Mouse (Mus musculus) liver, embryonic 15.5 days (tissue): Measurements from ENCODE around the gene Fam71d. TPM values are rescaled to one million over a fixed set of nuclear protein-coding genes. Genes with fewer than 3 reads are reported as not detected.

Experiments used
- ATAC-seq: fragments of 200-750 bp; cut with Nextera tagmentation; 2 replicates; pipeline ENCODE4 v1.8.0; 2017; ENCODE audit warnings: moderate number of reproducible peaks, mild to moderate bottlenecking, moderate library complexity; ENCODE audit not compliant: insufficient read depth
- H3K27ac ChIP-seq: fragments of 300-500 bp; sonication (generic); replicated peaks from 2 replicates; pipeline ENCODE4 v1.5.1; 2015; ENCODE audit warnings: mild to moderate bottlenecking, inconsistent platforms
- H3K27me3 ChIP-seq: fragments of 300-500 bp; sonication (generic); 2 replicates; pipeline ENCODE4 v1.6.1; 2015; ENCODE audit warnings: mild to moderate bottlenecking, inconsistent platforms
- H3K36me3 ChIP-seq: fragments of 300-500 bp; sonication (generic); replicated peaks from 2 replicates; pipeline ENCODE4 v1.6.1; 2015; ENCODE audit warnings: moderate library complexity, mild to moderate bottlenecking, inconsistent platforms
- H3K4me1 ChIP-seq: fragments of 300-500 bp; sonication (generic); replicated peaks from 2 replicates; pipeline ENCODE4 v1.6.1; 2015; ENCODE audit warnings: inconsistent platforms
- H3K4me2 ChIP-seq: fragments of 300-500 bp; sonication (generic); 2 replicates; pipeline ENCODE4 v1.6.1; 2015; ENCODE audit warnings: moderate library complexity, mild to moderate bottlenecking, inconsistent platforms
- H3K4me3 ChIP-seq: fragments of 300-500 bp; sonication (generic); replicated peaks from 2 replicates; pipeline ENCODE4 v1.5.1; 2015; ENCODE audit warnings: mild to moderate bottlenecking, inconsistent platforms
- H3K9ac ChIP-seq: fragments of 300-500 bp; sonication (generic); 2 replicates; pipeline ENCODE4 v1.6.1; 2015; ENCODE audit warnings: moderate library complexity, mild to moderate bottlenecking, inconsistent platforms
- H3K9me3 ChIP-seq: fragments of 300-500 bp; sonication (generic); replicated peaks from 2 replicates; pipeline ENCODE4 v1.6.1; 2016; ENCODE audit warnings: inconsistent platforms
- WGBS: fragments of 180-500 bp; shearing (Covaris S2); methylation state at CpG from one replicate; pipeline ENCODE4 v1.1.7; 2015; ENCODE audit warnings: mixed read lengths; ENCODE audit not compliant: insufficient replicate concordance; 5-methylcytosine and 5-hydroxymethylcytosine counted together
- polyA plus RNA-seq: library from polyadenylated mRNA; unstranded; fragments of >200 nt; fragmentation: Nextera tagmentation; extraction: Ambion mirVana; gene quantifications from 2 replicates; pipeline ENCODE4 v1.2.1, GENCODE M21; 2015

Gene Fam71d
- polyA plus RNA-seq, 1 experiment from 2014 or later, result not detected

GRCm38 (mm10) chr12:78773211-78773610 is 81.9 kb downstream of the Fam71d start:
- H3K27me3 ChIP-seq, result no peaks in the 10 kb centered on the region
- no peak for ATAC-seq

GRCm38 (mm10) chr12:78777916-78778315 is 86.6 kb downstream of the Fam71d start:
- H3K4me2 ChIP-seq, result no peak overlapping the region
- no peak overlapping the region for H3K4me3 ChIP-seq
- H3K9ac ChIP-seq, result no peak overlapping the region
- no peaks in the 10 kb centered on the region for H3K27me3 ChIP-seq
- no peak for ATAC-seq
- no peaks in the 10 kb centered on the region; the same call in 1 of the 2 replicates for H3K4me1 ChIP-seq
- no peaks in the 10 kb centered on the region for H3K36me3 ChIP-seq
- no peaks in the 10 kb centered on the region for H3K9me3 ChIP-seq
- WGBS, result 68% methylated on average over 2 of the region's 2 CpGs
- no peak overlapping the region for H3K27ac ChIP-seq

More at GRCm38 (mm10) chr12:78773211-78773610, 81.9 kb downstream of the Fam71d start:
- Histone ChIP-seq H3K27ac (no peak overlapping the region), H3K9ac (no peak overlapping the region), H3K9me3 (no peaks in the 10 kb centered on the region), H3K4me3 (no peak overlapping the region), H3K36me3 (no peaks in the 10 kb centered on the region), H3K4me1 (no peaks in the 10 kb centered on the region; the same call in 1 of the 2 replicates), H3K4me2 (no peak overlapping the region)
- WGBS, result 19% methylated on average over 2 of the region's 2 CpGs

GRCm38 (mm10) chr12:78778423-78779067 is 87.2 kb downstream of the Fam71d start:
- no peak for ATAC-seq
- no peak overlapping the region for H3K4me3 ChIP-seq
- whole genome bisulfite sequencing, result 74% methylated on average over 4 of the region's 4 CpGs
- H3K4me1 ChIP-seq, result no peaks in the 10 kb centered on the region
- H3K9me3 ChIP-seq, result no peaks in the 10 kb centered on the region
- no peaks in the 10 kb centered on the region for H3K27me3 ChIP-seq
- no peak overlapping the region for H3K9ac ChIP-seq
- no peaks in the 10 kb centered on the region for H3K36me3 ChIP-seq
- H3K4me2 ChIP-seq, result no peak overlapping the region
- H3K27ac ChIP-seq, result no peak overlapping the region

Other genes starting within 250 kb of the Fam71d start
- gene Mpp5, start 57.4 kb downstream of the Fam71d start, polyA plus RNA-seq, result 6.9 and 7.9 TPM in 2 replicates
- gene Atp6v1d, start 170.1 kb downstream of the Fam71d start, polyA plus RNA-seq, result 23.8 and 24.4 TPM in 2 replicates
- gene Eif2s1, start 170.3 kb downstream of the Fam71d start, polyA plus RNA-seq, result 166 and 171 TPM in 2 replicates
- gene Plek2, start 215.4 kb downstream of the Fam71d start, polyA plus RNA-seq, result 41.4 and 46.1 TPM in 2 replicates